Mouse (Mus musculus) WW6 (cell line): Measurements from ENCODE around the gene Il3.

Experiments
- DNase-seq: peaks from one replicate; pipeline ENCODE4 v3.0.0-alpha.2; 2013; ENCODE audit warnings: low read depth, low spot score

Gene Il3

GRCm38 (mm10) chr11:54219191-54219590 is 47.9 kb downstream of the Il3 start:
- no peak for DNase-seq

- no peak for DNase-seq
Measured at GRCm38 (mm10) chr11:54217384-54217783, 49.7 kb downstream of the Il3 start.

GRCm38 (mm10) chr11:54216091-54216490 is 51.0 kb downstream of the Il3 start:
- DNase-seq: no peak
